Mouse (Mus musculus): Measurements from ENCODE around the gene Cdk18.

DNA sequence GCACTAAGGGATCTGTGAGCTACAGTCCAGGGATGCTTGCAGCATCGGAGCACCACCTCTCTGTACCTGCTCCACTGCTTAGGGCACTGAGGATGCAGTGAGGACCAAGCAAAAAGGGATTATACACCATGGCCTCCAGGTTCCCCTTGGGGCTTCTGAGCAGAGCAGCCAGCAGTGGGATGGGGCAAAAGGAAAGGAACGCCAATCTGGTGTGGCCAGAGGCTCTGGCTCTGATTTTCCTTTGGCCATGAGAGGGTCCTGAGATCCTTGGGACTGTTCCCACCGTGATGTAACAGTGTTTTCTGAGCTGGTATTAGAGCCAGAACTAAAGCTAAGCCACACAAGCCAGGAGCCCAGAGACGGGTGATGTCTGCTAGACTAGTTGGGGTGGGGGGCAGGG is 20.2 kb upstream of the Cdk18 start:
- TF ChIP-seq ZNF384 (IDR thresholded peaks at IDR 0.05; ENCODE audit: low read depth, low read length) (no peak), CHD2 (IDR thresholded peaks at IDR 0.05; ENCODE audit: low read depth, low read length) (no peak), ZC3H11A (IDR thresholded peaks at IDR 0.05; ENCODE audit: borderline replicate concordance, low read depth, low read length) (no peak), HCFC1 (IDR thresholded peaks at IDR 0.05; ENCODE audit: borderline replicate concordance, insufficient read depth, low read length) (no peak), MAFK (IDR thresholded peaks at IDR 0.05; ENCODE audit: insufficient read depth, low read depth, low read length) (no peak)
